Mouse (Mus musculus): Measurements from ENCODE around the gene Fam110a. TPM values are rescaled to one million over a fixed set of nuclear protein-coding genes. Genes with fewer than 3 reads are reported as not detected.
A peak's percentile ranks its signal among the peaks of the same experiment; 100 is the strongest.

Fam110a gene
- polyA plus RNA-seq, 1 experiment from 2014 or later, result 34.6 TPM

GRCm38 (mm10) chr2:151944106-151944505 is 35.9 kb downstream of the Fam110a start:
- H3K27me3 ChIP-seq, result no peaks in the 10 kb centered on the region
- in situ Hi-C loops (cut with MboI; ENCODE audit: low pct_unique_long_range_greater_than_20kb), result no loop called here
- ChIA-PET POLR2A (no interaction called here), CTCF (no interaction called here)
- DNase-seq (ENCODE audit: low read depth, low spot score), result no peak
- no peak for TF ChIP-seq CTCF (IDR thresholded peaks at IDR 0.05)
- no peak for ATAC-seq

- DNase-seq (ENCODE audit: low read depth, low spot score) (no peak), ATAC-seq (no peak)
- POLR2A ChIA-PET, result interaction anchor here (0.6 kb wide), 1 partner anchor 25 kb away, joined by 4 read pairs; no protein-coding TSS in a partner anchor
- TF ChIP-seq CTCF (IDR thresholded peaks at IDR 0.05), result no peak
- in situ Hi-C loops (cut with MboI; ENCODE audit: low pct_unique_long_range_greater_than_20kb), result no loop called here
- no peaks in the 10 kb centered on the region for H3K27me3 ChIP-seq
- CTCF ChIA-PET, result interaction anchor here (0.9 to 2.1 kb wide), 4 partner anchors 11 to 68 kb away, joined by 3 to 6 read pairs (median 6); no protein-coding TSS in a partner anchor
Measured at GRCm38 (mm10) chr2:151941269-151941668, 38.8 kb downstream of the Fam110a start.

GRCm38 (mm10) chr2:151939651-151940420 is 40.2 kb downstream of the Fam110a start:
- in situ Hi-C loops (cut with MboI; ENCODE audit: low pct_unique_long_range_greater_than_20kb), result loop anchor here (10.0 kb wide), 1 partner anchor 55 kb away; the partner anchor contains the start of gene Slc52a3
- ChIA-PET CTCF (interaction anchor here (0.6 to 2.1 kb wide), 3 partner anchors 9 to 66 kb away, joined by 3 to 6 read pairs (median 6); no protein-coding TSS in a partner anchor), POLR2A (interaction anchor here (0.5 kb wide), 1 partner anchor 439 kb away, joined by 3 read pairs; no protein-coding TSS in a partner anchor)
- no peaks in the 10 kb centered on the region for H3K27me3 ChIP-seq
- DNase-seq (ENCODE audit: low read depth, low spot score) (no peak), ATAC-seq (no peak)
- TF ChIP-seq CTCF (IDR thresholded peaks at IDR 0.05), result no peak

GRCm38 (mm10) chr2:151938780-151939200 is 41.2 kb downstream of the Fam110a start:
- DNase-seq (ENCODE audit: low read depth, low spot score), result no peak
- ChIA-PET POLR2A (no interaction called here), CTCF (interaction anchor here (1.0 to 1.4 kb wide), 2 partner anchors 19 to 24 kb away, joined by 3 to 4 read pairs; no protein-coding TSS in a partner anchor)
- H3K27me3 ChIP-seq, result no peaks in the 10 kb centered on the region
- in situ Hi-C loops (cut with MboI; ENCODE audit: low pct_unique_long_range_greater_than_20kb), result loop anchor here (10.0 kb wide), 1 partner anchor 56 kb away; the partner anchor contains the start of gene Slc52a3
- ATAC-seq, result no peak
- no peak for TF ChIP-seq CTCF (IDR thresholded peaks at IDR 0.05)

- POLR2A ChIA-PET, result no interaction called here
- CTCF ChIA-PET, result interaction anchor here (1.0 to 1.4 kb wide), 3 partner anchors 18 to 65 kb away, joined by 3 to 4 read pairs (median 3); no protein-coding TSS in a partner anchor
- ATAC-seq (no peak), DNase-seq (ENCODE audit: low read depth, low spot score) (no peak)
- in situ Hi-C loops (cut with MboI; ENCODE audit: low pct_unique_long_range_greater_than_20kb), result loop anchor here (10.0 kb wide), 1 partner anchor 57 kb away; the partner anchor contains the start of gene Slc52a3
- no peaks in the 10 kb centered on the region for H3K27me3 ChIP-seq
- TF ChIP-seq CTCF (IDR thresholded peaks at IDR 0.05), result no peak
Measured at GRCm38 (mm10) chr2:151937893-151938292, 42.1 kb downstream of the Fam110a start.

GRCm38 (mm10) chr2:151930389-151931074 is 49.5 kb downstream of the Fam110a start:
- in situ Hi-C loops (cut with MboI; ENCODE audit: low pct_unique_long_range_greater_than_20kb), result loop anchor here (10.0 kb wide), 1 partner anchor 64 kb away; the partner anchor contains the start of gene Slc52a3
- peak; percentile 73 for ATAC-seq

GRCm38 (mm10) chr2:151927103-151927502 is 52.9 kb downstream of the Fam110a start:
- DNase-seq (ENCODE audit: low read depth, low spot score) (no peak), ATAC-seq (no peak)
- CTCF ChIA-PET, result interaction anchor here (1.5 kb wide), 1 partner anchor 53 kb away, joined by 5 read pairs; no protein-coding TSS in a partner anchor
- no peak for TF ChIP-seq CTCF (IDR thresholded peaks at IDR 0.05)
- no peaks in the 10 kb centered on the region for H3K27me3 ChIP-seq
- POLR2A ChIA-PET, result interaction anchor here (1.3 kb wide), 1 partner anchor 8 kb away, joined by 5 read pairs; no protein-coding TSS in a partner anchor
- in situ Hi-C loops (cut with MboI; ENCODE audit: low pct_unique_long_range_greater_than_20kb), result no loop called here

More at GRCm38 (mm10) chr2:151930389-151931074, 49.5 kb downstream of the Fam110a start:
- POLR2A ChIA-PET, result no interaction called here
- no peak for TF ChIP-seq CTCF (IDR thresholded peaks at IDR 0.05)
- CTCF ChIA-PET, result interaction anchor here (1.0 to 3.1 kb wide), 13 partner anchors 8 to 179 kb away, joined by 3 to 16 read pairs (median 4); partner anchors contain the start of gene Angpt4
- DNase-seq (ENCODE audit: low read depth, low spot score), result no peak
- no peaks in the 10 kb centered on the region for H3K27me3 ChIP-seq

- H3K27me3 ChIP-seq, result no peaks in the 10 kb centered on the region
- ChIA-PET CTCF (interaction anchor here (1.0 to 1.2 kb wide), 2 partner anchors 9 to 46 kb away, joined by 3 to 4 read pairs; no protein-coding TSS in a partner anchor), POLR2A (no interaction called here)
- no peak for TF ChIP-seq CTCF (IDR thresholded peaks at IDR 0.05)
- no peak for ATAC-seq
- no peak for DNase-seq (ENCODE audit: low read depth, low spot score)
- in situ Hi-C loops (cut with MboI; ENCODE audit: low pct_unique_long_range_greater_than_20kb), result no loop called here
Measured at GRCm38 (mm10) chr2:151925715-151926114, 54.3 kb downstream of the Fam110a start.

GRCm38 (mm10) chr2:151924276-151924675 is 55.7 kb downstream of the Fam110a start:
- in situ Hi-C loops (cut with MboI; ENCODE audit: low pct_unique_long_range_greater_than_20kb), result loop anchor here (5.0 to 25.0 kb wide), 4 partner anchors 47 to 988 kb away; partner anchors contain the start of genes Mcts2, Mylk2, Rbck1 and Trib3
- no peaks in the 10 kb centered on the region for H3K27me3 ChIP-seq
- no peak for ATAC-seq
- ChIA-PET CTCF (no interaction called here), POLR2A (interaction anchor here (0.5 kb wide), 1 partner anchor 890 kb away, joined by 8 read pairs; no protein-coding TSS in a partner anchor)
- no peak for DNase-seq (ENCODE audit: low read depth, low spot score)
- TF ChIP-seq CTCF (IDR thresholded peaks at IDR 0.05), result no peak

- TF ChIP-seq CTCF (IDR thresholded peaks at IDR 0.05), result no peak
- no peaks in the 10 kb centered on the region for H3K27me3 ChIP-seq
- in situ Hi-C loops (cut with MboI; ENCODE audit: low pct_unique_long_range_greater_than_20kb), result loop anchor here (5.0 to 25.0 kb wide), 4 partner anchors 44 to 991 kb away; partner anchors contain the start of genes Mcts2, Mylk2, Rbck1 and Trib3
- ATAC-seq (no peak), DNase-seq (ENCODE audit: low read depth, low spot score) (no peak)
- ChIA-PET CTCF (interaction anchor here (0.9 kb wide), 1 partner anchor 9 kb away, joined by 3 read pairs; no protein-coding TSS in a partner anchor), POLR2A (no interaction called here)
Measured at GRCm38 (mm10) chr2:151921596-151921995, 58.4 kb downstream of the Fam110a start.
